Mouse (Mus musculus) embryonic fibroblast, embryonic 13.5 days (primary cell): ENCODE results near the gene Epm2aip1. TPM values are rescaled to one million over a fixed set of nuclear protein-coding genes. Genes with fewer than 3 reads are reported as not detected.

ENCODE experiments used
- H3K27ac ChIP-seq: 2 replicates; pipeline ENCODE4 v1.5.1; 2012; ENCODE audit warnings: low read length, control low read depth, inconsistent platforms; ENCODE audit not compliant: insufficient read depth
- H3K4me1 ChIP-seq: 2 replicates; pipeline ENCODE4 v1.6.1; 2011; ENCODE audit warnings: low read length; ENCODE audit not compliant: control insufficient read depth, insufficient read depth
- H3K4me3 ChIP-seq: 2 replicates; pipeline ENCODE4 v1.5.1; 2011; ENCODE audit warnings: mild to moderate bottlenecking, control low read depth, low read length; ENCODE audit not compliant: insufficient read depth
- CTCF ChIP-seq: IDR thresholded peaks from 2 replicates; pipeline ENCODE4 v1.5.1; 2011; ENCODE audit warnings: mild to moderate bottlenecking, control low read depth, low read length, moderate library complexity, borderline replicate concordance; ENCODE audit not compliant: insufficient read depth
- POLR2A ChIP-seq: IDR thresholded peaks from 2 replicates; pipeline ENCODE4 v1.6.1; 2011; ENCODE audit warnings: low read depth, mild to moderate bottlenecking, control low read depth, low read length, moderate library complexity
- polyA plus RNA-seq: library from polyadenylated mRNA; stranded (reverse); fragments of >200 nt; gene quantifications from 2 replicates; pipeline ENCODE4 v1.2.4, GENCODE M21; 2011; ENCODE audit warnings: low read depth; ENCODE audit not compliant: missing spikeins, insufficient read length

Epm2aip1 gene
- 33.9 and 36.6 TPM in 2 replicates for polyA plus RNA-seq

DNA sequence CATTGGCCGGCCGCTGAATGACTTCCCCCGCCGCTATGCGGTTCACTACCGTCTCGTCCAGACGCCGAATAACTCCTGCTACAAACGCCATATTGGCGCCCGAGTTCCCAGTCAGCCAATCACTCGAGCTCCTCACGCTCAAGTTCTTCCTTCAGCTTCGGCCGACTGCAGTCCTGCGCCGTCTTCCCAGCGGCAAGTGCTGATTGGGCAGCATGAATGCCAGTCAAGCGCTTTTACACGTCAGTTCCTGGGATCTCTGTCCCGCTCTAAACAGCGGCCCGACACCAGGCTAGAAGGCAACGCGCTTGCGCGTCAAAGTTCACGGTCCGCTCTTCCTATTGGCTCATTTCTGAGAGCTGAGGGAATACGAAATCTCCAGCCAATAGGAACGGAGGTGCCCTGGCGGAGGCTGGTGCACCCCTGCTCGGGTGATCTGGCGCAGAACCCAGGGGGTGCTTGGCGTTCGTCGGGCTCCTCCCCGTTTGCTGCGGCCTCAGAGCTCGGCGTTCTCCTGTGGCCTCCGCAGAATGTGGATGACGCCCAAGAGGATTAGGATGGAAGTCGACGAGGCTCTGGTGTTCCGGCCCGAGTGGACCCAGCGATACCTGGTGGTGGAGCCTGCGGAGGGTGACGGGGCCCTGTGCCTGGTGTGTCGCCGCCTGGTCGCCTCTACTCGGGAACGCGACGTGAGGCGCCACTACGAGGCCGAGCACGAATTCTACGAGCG, at the start of gene Epm2aip1, which contains the start of gene Mlh1:
Epm2aip1 (plus strand) TSS at position 496 of the 727 bp plus-strand sequence.
Mlh1 (minus strand) TSS at position 358 of the 727 bp plus-strand sequence.
- peak; percentile 95 for TF ChIP-seq POLR2A
- no peak for TF ChIP-seq CTCF
- Histone ChIP-seq H3K27ac (peak within 1 kb of the TSS; percentile 82), H3K4me1 (peaks cover 5% of the 10 kb centered on the region; the same call in 1 of the 2 replicates), H3K4me3 (peak within 1 kb of the TSS; percentile 84)

DNA sequence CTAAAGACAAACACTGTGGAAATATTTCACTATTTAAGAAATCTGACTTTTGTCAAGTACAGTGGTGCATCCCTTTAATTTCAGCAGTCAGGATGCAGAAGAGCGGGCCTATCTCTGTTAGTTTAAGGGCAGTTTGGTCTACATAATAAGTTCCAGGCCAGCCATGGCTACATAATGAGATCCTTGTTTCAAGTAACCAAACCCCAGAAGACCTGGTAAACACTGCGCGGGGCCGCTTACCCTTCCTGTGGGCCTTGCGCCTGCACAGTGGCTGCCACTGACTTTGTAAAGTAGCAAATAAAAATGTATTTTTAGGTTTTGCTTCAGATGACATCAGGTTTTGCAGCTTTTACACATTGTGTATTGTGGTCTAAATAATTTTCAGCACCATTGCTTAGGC, 48.3 kb upstream of the Epm2aip1 start:
- TF ChIP-seq POLR2A (no peak), CTCF (no peak)
- no peak overlapping the region for H3K27ac ChIP-seq
- no peak overlapping the region for H3K4me3 ChIP-seq
- no peaks in the 10 kb centered on the region for H3K4me1 ChIP-seq

DNA sequence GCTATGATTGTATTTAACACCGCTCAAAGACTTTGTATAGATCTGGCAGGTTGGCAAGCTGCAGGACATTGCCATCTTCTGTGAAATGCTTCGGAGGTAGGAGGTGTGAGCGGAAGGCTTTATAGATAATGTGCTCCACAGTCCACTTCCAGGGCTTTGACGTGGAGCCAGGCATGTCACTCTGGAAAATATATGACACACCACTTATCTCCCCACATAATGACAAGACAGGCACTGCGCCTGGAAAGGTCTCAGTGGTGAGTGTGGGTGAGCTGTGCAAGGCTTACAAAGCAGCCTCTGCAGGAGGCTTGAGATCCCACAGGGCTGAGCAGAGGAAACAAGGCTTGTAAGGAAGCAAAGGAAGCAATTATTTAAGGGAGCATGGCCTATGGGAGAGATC, 43.3 kb upstream of the Epm2aip1 start:
- TF ChIP-seq POLR2A (no peak), CTCF (no peak)
- no peaks in the 10 kb centered on the region for H3K4me1 ChIP-seq
- no peak overlapping the region for H3K4me3 ChIP-seq
- H3K27ac ChIP-seq, result no peak overlapping the region

DNA sequence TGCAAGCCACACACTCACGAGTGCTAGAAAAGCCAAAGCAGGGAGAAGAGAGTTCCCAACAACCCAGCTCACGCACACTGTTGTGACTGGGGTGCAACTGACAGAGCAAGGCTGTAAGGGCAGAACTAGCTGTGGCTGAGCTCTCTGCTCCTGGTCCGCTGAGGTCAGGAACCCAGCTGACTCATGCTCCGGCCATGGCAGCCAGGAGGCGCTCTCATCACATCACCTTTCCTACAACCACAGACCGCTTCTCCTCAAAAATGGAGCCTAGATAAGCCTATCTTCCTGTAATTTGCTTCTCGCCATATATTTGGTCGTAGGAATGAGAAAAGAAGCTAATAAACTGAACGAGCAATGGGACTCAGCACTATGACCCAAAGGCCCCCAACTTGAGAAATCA, 37.0 kb upstream of the Epm2aip1 start:
- no peaks in the 10 kb centered on the region for H3K4me1 ChIP-seq
- no peak overlapping the region for H3K4me3 ChIP-seq
- H3K27ac ChIP-seq, result no peak overlapping the region
- no peak for TF ChIP-seq CTCF

DNA sequence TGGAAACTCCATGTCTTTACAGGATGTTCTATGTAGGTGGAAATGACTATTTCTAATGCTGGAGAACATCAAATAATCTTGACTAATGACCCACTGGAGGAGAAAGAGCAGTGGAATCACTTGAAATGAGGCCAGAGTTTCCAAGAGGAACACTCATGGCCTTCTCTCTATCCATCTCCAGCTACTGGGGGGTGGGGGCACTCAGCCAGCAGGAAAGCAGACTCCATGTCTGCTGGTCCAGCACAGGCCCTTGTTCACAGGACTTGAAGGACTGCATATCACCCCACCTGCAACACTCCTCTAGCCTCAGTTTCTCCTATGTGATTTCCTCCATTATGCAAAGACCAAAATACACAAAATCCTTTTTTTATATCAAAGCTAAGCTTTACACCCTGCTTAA, 34.0 kb upstream of the Epm2aip1 start:
- H3K27ac ChIP-seq, result no peak overlapping the region
- TF ChIP-seq CTCF (no peak), POLR2A (no peak)
- H3K4me3 ChIP-seq, result no peak overlapping the region
- H3K4me1 ChIP-seq, result no peaks in the 10 kb centered on the region

DNA sequence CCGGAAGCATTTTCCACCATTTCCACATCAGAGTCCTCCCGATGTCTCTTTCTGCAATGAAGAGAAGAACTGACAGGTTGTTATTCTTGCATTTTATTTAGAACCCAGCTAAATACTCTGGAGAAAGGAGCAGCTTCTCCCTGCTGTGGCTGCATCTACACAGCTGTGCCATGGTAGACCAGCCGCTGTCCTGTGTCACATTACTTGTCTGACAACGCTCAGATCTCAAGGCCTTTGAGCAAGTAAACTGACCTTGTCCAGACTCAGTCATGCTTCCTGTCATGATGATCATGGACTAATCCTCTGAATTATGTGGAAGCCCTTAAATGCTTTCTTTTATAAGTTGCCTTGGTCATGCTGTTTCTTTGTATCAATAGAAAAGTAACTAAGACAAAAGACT, 31.9 kb upstream of the Epm2aip1 start:
- Histone ChIP-seq H3K4me1 (no peaks in the 10 kb centered on the region), H3K27ac (no peak overlapping the region), H3K4me3 (no peak overlapping the region)
- TF ChIP-seq POLR2A, result no peak
- no peak for TF ChIP-seq CTCF

DNA sequence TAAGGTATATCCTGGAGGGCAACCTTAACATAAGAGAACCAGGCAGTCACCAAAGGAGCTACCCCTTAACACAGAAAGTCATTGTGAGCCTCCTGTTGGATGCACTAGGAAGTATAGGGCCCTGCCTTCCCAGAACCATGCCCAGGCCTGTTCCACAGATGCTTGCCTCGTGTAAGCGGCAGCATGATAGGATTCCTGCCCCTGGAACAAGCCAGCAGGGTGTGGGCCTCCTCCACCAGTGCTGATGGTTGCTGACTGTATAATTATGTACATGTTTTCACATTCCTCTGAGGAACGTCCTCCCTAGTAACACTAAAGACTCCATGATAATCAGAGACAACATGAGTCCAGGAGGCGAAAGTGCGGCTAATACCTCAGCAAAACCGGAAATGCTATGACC, 28.3 kb upstream of the Epm2aip1 start:
- no peaks in the 10 kb centered on the region for H3K4me1 ChIP-seq
- TF ChIP-seq CTCF (no peak), POLR2A (no peak)
- no peak overlapping the region for H3K4me3 ChIP-seq
- no peak overlapping the region for H3K27ac ChIP-seq

DNA sequence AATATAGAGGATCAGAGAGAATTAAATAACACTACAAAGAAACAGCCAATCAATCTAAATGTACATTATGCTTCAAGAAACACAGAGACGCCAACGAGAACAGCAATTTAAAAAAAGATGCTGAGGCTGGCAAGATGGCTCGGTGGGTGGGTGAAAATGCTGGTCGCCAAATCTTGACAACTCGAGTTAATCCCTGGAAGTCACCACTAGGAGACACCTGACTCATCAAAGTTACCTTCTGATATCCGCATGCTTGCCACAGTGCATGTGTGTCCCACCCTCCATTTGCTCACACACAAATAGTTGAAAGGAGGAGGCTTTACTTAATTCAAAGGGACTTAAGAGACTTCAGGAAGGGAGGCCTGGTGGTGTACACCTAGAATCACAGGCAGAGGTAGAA, 26.2 kb upstream of the Epm2aip1 start:
- Histone ChIP-seq H3K27ac (no peak overlapping the region), H3K4me1 (no peaks in the 10 kb centered on the region), H3K4me3 (no peak overlapping the region)
- TF ChIP-seq POLR2A (no peak), CTCF (no peak)

DNA sequence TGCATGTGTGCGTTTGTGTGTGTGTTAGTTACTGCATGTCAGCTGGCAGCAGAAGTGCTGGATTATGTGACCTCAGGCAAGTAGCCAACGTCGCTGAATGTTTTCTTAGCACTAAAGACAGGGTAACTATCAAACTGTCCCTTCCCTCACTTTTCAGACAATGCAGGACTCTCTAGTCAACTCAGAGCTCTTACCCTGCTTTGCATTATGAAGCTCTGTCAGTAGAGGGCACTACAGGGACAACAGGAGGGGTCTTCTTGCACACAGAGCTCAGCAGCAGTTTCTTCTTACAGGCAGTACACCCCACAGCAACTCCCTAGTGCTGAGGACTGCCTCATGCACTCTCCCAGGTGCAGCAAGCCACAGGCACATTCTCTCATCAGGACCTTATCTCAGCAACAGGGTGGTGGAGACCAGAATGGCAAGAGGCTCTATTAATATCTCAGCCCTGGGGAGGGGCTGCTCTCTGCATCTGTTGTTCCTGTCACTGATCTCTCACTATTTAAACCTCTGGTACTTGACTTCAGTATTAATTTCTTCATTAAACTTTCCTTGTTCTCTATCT, 24.0 kb upstream of the Epm2aip1 start:
- no peak overlapping the region for H3K27ac ChIP-seq
- no peaks in the 10 kb centered on the region for H3K4me1 ChIP-seq
- H3K4me3 ChIP-seq, result no peak overlapping the region
- TF ChIP-seq CTCF (no peak), POLR2A (no peak)

DNA sequence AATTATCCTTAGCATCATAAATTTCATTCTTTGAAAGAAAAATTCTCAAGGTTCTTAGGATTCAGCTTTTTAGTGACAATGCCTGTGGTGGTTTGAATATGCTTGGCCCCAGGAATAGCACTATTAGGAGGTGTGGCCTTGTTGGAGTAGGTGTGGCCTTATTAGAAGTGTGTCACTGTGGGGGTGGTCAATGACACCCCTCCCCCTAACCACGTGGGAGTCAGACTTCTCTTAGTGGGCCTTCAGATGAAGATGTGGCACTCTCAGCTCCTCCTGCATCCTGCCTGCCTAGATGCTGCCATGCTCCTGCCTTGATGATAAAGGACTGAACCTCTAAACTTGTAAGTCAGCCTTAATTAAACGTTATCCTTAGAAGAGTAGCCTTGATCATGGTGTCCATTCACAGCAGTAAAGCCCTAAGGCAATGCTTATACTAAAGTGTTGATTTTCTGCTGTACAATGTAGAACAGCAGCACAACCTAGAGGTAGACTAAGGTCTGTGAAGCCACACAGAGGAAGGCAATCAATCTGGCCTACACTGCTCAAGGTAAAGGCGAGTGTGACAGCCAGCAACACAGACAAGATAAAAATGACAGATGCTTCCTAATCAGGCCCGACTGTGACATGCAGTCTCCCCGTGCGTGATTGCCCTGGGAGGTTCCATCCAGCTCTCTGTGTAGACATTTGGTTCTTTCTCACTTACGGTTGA, 19.4 kb upstream of the Epm2aip1 start:
- no peak overlapping the region for H3K27ac ChIP-seq
- no peaks in the 10 kb centered on the region for H3K4me1 ChIP-seq
- no peak overlapping the region for H3K4me3 ChIP-seq
- no peak for TF ChIP-seq CTCF
- no peak for TF ChIP-seq POLR2A
